ENCODE assay signal across 9 mouse cellular contexts in genomic region chr8:114971378-114971777, GRCm38 (mm10).
DNase-seq lines count a peak whose midpoint lies in the region; ATAC-seq and TF ChIP-seq lines count a peak whose summit lies in the region.
"Had no signal": no experiment of that assay in that cellular context is flagged by ENCODE, and none has a peak within 500 bp of the region (broad histone marks: within the 10 kb centered on the region; RNA-seq: fewer than 3 reads in every experiment).

No protein-coding gene starts in this region.

- 0 out of 2 replicates have a peak, but pooled peaks have one; percentile 30 for ATAC-seq in forebrain, embryonic 12.5 days (ENCODE audit: low FRiP score)
- ATAC-seq in liver, postnatal 0 days, result peak; percentile 44; the same call in 1 of the 2 replicates

- intact Hi-C loops in heart, postnatal 10 days (cut with DNase I), result loop anchor here (1.0 to 5.0 kb wide), 4 partner anchors 200 to 735 kb away; partner anchors contain the start of gene Maf

- TF ChIP-seq EP300 in liver, postnatal 0 days (IDR thresholded peaks at IDR 0.05; ENCODE audit: low read depth), result no peak

- H3K4me3 ChIP-seq in forebrain, embryonic 12.5 days (replicated peaks), result no peak overlapping the region
- no peak overlapping the region for H3K4me3 ChIP-seq in liver, postnatal 0 days (ENCODE audit: low read depth, low read length)
- H3K4me3 ChIP-seq: hindbrain, embryonic 15.5 days had no signal

- peak; percentile 60 for DNase-seq in ES-CJ7 (ENCODE audit: low read depth, low spot score)
- DNase-seq in c-Kit-negative CD71-positive TER-119-positive erythroid progenitor cells, embryonic 14.5 days (ENCODE audit: low read depth, low spot score), result peak; percentile 1
- peak; percentile 81 to 88 for DNase-seq in heart, postnatal 10 days
- DNase-seq in kidney, postnatal 4 days, result peak; percentile 79 to 84
- peak; percentile 78 for DNase-seq in liver, postnatal 0 days
- DNase-seq in retina, postnatal 1 day, result peak; percentile 85
- DNase-seq in thymus, postnatal 25 days, result peak; percentile 84

- no peaks in the 10 kb centered on the region for H3K36me3 ChIP-seq in forebrain, embryonic 12.5 days (replicated peaks)
- no peaks in the 10 kb centered on the region for H3K36me3 ChIP-seq in liver, postnatal 0 days (replicated peaks; ENCODE audit: insufficient read depth, low read length)
- H3K36me3 ChIP-seq: hindbrain, embryonic 15.5 days had no signal

- H3K27ac ChIP-seq in forebrain, embryonic 12.5 days, result no peak overlapping the region
- no peak overlapping the region for H3K27ac ChIP-seq in liver, postnatal 0 days (ENCODE audit: low read depth)
- H3K27ac ChIP-seq: hindbrain, embryonic 15.5 days had no signal

- H3K27me3 ChIP-seq in forebrain, embryonic 12.5 days, result peaks cover 13% of the 10 kb centered on the region
- H3K27me3 ChIP-seq in liver, postnatal 0 days (ENCODE audit: insufficient read depth, low read length), result no peaks in the 10 kb centered on the region
- H3K27me3 ChIP-seq: hindbrain, embryonic 15.5 days had no signal

- peaks cover 10% of the 10 kb centered on the region for H3K4me1 ChIP-seq in forebrain, embryonic 12.5 days
- no peaks in the 10 kb centered on the region for H3K4me1 ChIP-seq in liver, postnatal 0 days (ENCODE audit: insufficient read depth)

- peak; percentile 94 for TF ChIP-seq CTCF in liver, postnatal 0 days (IDR thresholded peaks at IDR 0.05; ENCODE audit: low read depth)

- 52% methylated on average over 8 of the region's 8 CpGs for WGBS in forebrain, embryonic 12.5 days
- WGBS in liver, postnatal 0 days (ENCODE audit: insufficient replicate concordance), result 27% methylated on average over 8 of the region's 8 CpGs

- H3K9ac ChIP-seq in forebrain, embryonic 12.5 days, result no peak overlapping the region
- no peak overlapping the region for H3K9ac ChIP-seq in liver, postnatal 0 days (replicated peaks)
- H3K9ac ChIP-seq: hindbrain, embryonic 15.5 days had no signal

- H3K4me2 ChIP-seq in forebrain, embryonic 12.5 days, result no peak overlapping the region
- H3K4me2 ChIP-seq in liver, postnatal 0 days (ENCODE audit: low read depth, low read length), result no peak overlapping the region
- H3K4me2 ChIP-seq: hindbrain, embryonic 15.5 days had no signal

- H3K9me3 ChIP-seq in forebrain, embryonic 12.5 days, result peaks cover 2% of the 10 kb centered on the region; the same call in 1 of the 2 replicates
- peaks cover 4% of the 10 kb centered on the region; the same call in 1 of the 2 replicates for H3K9me3 ChIP-seq in liver, postnatal 0 days (ENCODE audit: low read length)
- H3K9me3 ChIP-seq: hindbrain, embryonic 15.5 days had no signal

Comparison
In these comparisons a context has a peak if more than half of its experiments do, and no peak if none do; other contexts are left out.
1. DNase-seq: peak in every context shown above with its lines; median percentile 85 in retina, postnatal 1 day; 84 in heart, postnatal 10 days; 84 in thymus, postnatal 25 days; 82 in kidney, postnatal 4 days; 78 in liver, postnatal 0 days; 60 in ES-CJ7; 1 in c-Kit-negative CD71-positive TER-119-positive erythroid progenitor cells, embryonic 14.5 days.